Mouse (Mus musculus) midbrain, embryonic 13.5 days (tissue): Measurements from ENCODE around the gene Olfr13. TPM values are rescaled to one million over a fixed set of nuclear protein-coding genes. Genes with fewer than 3 reads are reported as not detected.
"Not testable (repeated sequence)": the region's sequence is repeated elsewhere in the genome, so short reads cannot be mapped to it uniquely, and the experiment has no call there.

Experiments used
- ATAC-seq: fragments of 200-750 bp; cut with Nextera tagmentation; 2 replicates; pipeline ENCODE4 v1.8.0; 2017; ENCODE audit warnings: mild to moderate bottlenecking, moderate TSS enrichment, moderate library complexity
- H3K27ac ChIP-seq: fragments of 300-500 bp; sonication (generic); 2 replicates; pipeline ENCODE4 v1.5.1; 2015; ENCODE audit warnings: inconsistent platforms, mild to moderate bottlenecking, moderate library complexity
- H3K27me3 ChIP-seq: fragments of 300-500 bp; sonication (generic); 2 replicates; pipeline ENCODE4 v1.6.1; 2015; ENCODE audit warnings: mild to moderate bottlenecking, inconsistent platforms
- H3K36me3 ChIP-seq: fragments of 300-500 bp; sonication (generic); 2 replicates; pipeline ENCODE4 v1.6.1; 2015; ENCODE audit warnings: mild to moderate bottlenecking, inconsistent platforms
- H3K4me1 ChIP-seq: fragments of 300-500 bp; sonication (generic); replicated peaks from 2 replicates; pipeline ENCODE4 v1.6.1; 2015; ENCODE audit warnings: inconsistent platforms
- H3K4me2 ChIP-seq: fragments of 300-500 bp; sonication (generic); replicated peaks from 2 replicates; pipeline ENCODE4 v1.6.1; 2015; ENCODE audit warnings: moderate library complexity, mild to moderate bottlenecking, inconsistent platforms
- H3K4me3 ChIP-seq: fragments of 300-500 bp; sonication (generic); replicated peaks from 2 replicates; pipeline ENCODE4 v1.5.1; 2015; ENCODE audit warnings: mild to moderate bottlenecking, inconsistent platforms
- H3K9ac ChIP-seq: fragments of 300-500 bp; sonication (generic); replicated peaks from 2 replicates; pipeline ENCODE4 v1.6.1; 2015; ENCODE audit warnings: mild to moderate bottlenecking, inconsistent platforms
- H3K9me3 ChIP-seq: fragments of 300-500 bp; sonication (generic); 2 replicates; pipeline ENCODE4 v1.6.1; 2016; ENCODE audit warnings: mild to moderate bottlenecking, inconsistent platforms
- WGBS: fragments of 180-500 bp; shearing (Covaris S2); methylation state at CpG from one replicate; pipeline ENCODE4 v1.1.7; 2015; 5-methylcytosine and 5-hydroxymethylcytosine counted together
- polyA plus RNA-seq: library from polyadenylated mRNA; unstranded; fragments of >200 nt; fragmentation: Nextera tagmentation; extraction: Ambion mirVana; gene quantifications from 2 replicates; pipeline ENCODE4 v1.2.1, GENCODE M21; 2015

The Olfr13 gene
- not detected in 2 replicates for polyA plus RNA-seq

DNA sequence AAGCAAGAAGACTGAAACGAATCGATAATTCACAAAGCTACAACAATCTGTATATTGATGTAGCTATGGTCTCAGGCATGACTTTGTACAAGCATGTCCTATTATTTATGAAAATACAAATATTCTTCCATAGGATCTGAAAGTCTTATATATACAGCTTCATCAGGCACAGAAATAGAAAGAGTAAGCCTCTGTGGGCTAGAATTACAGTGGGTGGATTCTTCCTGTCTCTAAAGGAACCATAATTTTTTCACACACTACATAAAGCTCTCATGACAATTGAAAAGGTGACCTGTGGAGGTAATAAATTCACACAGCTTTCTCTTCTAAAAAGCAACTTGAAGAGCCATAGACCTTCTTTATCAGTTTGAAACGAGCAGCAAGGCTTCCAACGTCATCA is at the start of gene Olfr13:
Gene Olfr13 (plus strand): TSS at position 301 of the 400 bp plus-strand sequence.
- Histone ChIP-seq H3K4me1 (no peaks in the 10 kb centered on the region), H3K9ac (no peak within 1 kb of the TSS), H3K27ac (no peak within 1 kb of the TSS), H3K36me3 (no peaks in the 10 kb centered on the region), H3K9me3 (no peaks in the 10 kb centered on the region), H3K4me3 (no peak within 1 kb of the TSS), H3K27me3 (no peaks in the 10 kb centered on the region), H3K4me2 (no peak within 1 kb of the TSS)
- ATAC-seq = no peak
- 79% methylated on average over 4 of the region's 4 CpGs for WGBS

DNA sequence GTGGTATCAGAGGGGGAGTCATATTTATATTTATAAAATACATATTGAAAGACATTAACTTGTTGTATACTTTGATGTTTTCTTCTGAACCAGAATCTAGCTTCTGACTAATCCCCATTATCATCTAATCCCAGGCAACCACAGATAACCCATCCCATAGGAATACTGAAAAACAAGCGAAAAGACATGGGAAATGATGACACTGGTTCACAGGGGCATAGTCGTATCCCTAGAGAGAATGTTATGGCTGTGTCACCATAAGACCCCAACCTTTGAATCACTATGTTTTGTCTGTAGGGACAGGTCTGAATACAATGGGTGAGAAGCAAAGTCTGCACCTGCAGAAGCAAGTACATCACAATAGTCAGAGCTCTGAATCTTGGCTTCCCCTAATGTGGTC is 25.7 kb upstream of the Olfr13 start, which contains the start of gene Olfr237-ps1:
Gene Olfr237-ps1 (plus strand): TSS at position 301 of the 400 bp plus-strand sequence.
- WGBS = 87% methylated on average over 2 of the region's 2 CpGs
- not testable (repeated sequence) for ATAC-seq

DNA sequence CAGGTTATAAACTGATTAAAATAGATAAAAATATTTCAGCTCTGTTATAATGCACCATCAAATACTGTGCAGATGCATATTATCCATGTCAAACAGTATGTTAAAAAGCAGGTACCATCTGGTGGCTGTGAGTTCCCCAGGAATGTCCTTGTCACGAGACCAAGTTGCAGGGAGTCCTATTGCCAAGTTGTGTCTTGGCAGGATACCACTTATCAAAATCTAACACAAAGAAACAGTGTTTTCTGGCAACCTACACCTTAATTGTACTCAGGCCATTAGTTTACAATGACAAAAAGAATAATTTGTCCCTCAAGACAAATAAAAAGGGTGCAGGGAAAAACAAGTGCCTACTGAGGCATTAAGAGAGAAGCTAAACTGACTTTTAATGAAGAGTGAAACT is 12.4 kb upstream of the Olfr13 start:
- Histone ChIP-seq H3K4me3 (no peak overlapping the region), H3K9ac (no peak overlapping the region), H3K36me3 (no peaks in the 10 kb centered on the region), H3K9me3 (no peaks in the 10 kb centered on the region), H3K4me1 (no peaks in the 10 kb centered on the region), H3K27ac (no peak overlapping the region), H3K27me3 (no peaks in the 10 kb centered on the region), H3K4me2 (no peak overlapping the region)
- WGBS = 68% methylated on average over 1 of the region's 1 CpGs
- no peak for ATAC-seq

More for the DNA sequence above, 25.7 kb upstream of the Olfr13 start, which contains the start of gene Olfr237-ps1:
- not testable (repeated sequence) for H3K27me3 ChIP-seq, H3K4me1 ChIP-seq, H3K4me3 ChIP-seq, H3K36me3 ChIP-seq, H3K9ac ChIP-seq, H3K9me3 ChIP-seq, H3K27ac ChIP-seq, H3K4me2 ChIP-seq

DNA sequence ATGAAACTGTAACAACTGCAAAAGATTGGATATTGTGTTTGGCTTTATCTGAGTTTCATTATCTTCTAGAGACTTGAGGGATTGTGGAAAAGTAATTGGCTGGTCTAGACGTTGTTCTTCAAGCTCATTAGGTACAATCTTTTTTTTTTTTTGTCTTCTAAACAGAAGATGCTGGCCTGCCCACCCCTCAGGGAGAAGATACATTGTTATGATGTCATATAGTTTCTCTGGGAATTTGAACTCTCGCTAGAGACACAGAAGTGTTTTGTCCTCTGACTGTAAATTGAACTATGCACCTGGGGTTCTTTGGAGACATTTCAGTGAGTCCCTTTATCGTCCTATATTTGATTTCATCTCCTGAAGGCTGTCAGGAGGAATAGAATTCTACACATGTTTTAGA is 9.0 kb upstream of the Olfr13 start, which contains the start of gene Olfr437:
Gene Olfr437 (plus strand): TSS at position 301 of the 400 bp plus-strand sequence.
- H3K27ac ChIP-seq = no peak within 1 kb of the TSS
- no peaks in the 10 kb centered on the region for H3K36me3 ChIP-seq
- no peaks in the 10 kb centered on the region for H3K4me1 ChIP-seq
- H3K9ac ChIP-seq = no peak within 1 kb of the TSS
- H3K9me3 ChIP-seq = no peaks in the 10 kb centered on the region
- ATAC-seq = no peak
- H3K4me2 ChIP-seq = no peak within 1 kb of the TSS
- H3K4me3 ChIP-seq = no peak within 1 kb of the TSS
- H3K27me3 ChIP-seq = no peaks in the 10 kb centered on the region
- 76% methylated on average over 3 of the region's 3 CpGs for WGBS

DNA sequence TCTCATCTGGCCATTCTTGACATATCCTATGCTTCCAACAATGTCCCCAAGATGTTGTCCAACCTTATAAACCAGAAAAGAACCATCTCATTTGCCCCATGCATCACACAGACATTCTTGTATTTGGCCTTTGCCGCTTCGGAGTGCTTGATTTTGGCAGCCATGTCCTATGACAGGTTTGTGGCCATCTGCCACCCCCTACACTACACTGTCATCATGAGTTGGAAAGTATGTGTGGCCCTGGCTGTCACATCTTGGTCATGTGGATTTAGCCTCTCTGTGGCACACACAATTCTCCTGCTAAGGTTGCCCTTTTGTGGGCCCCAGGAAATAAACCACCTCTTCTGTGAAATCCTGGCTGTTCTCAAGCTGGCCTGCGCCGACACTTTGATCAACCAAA is 4.7 kb upstream of the Olfr13 start:
- 95% methylated on average over 4 of the region's 4 CpGs for WGBS
- H3K36me3 ChIP-seq = no peaks in the 10 kb centered on the region
- H3K9ac ChIP-seq = no peak overlapping the region
- H3K4me2 ChIP-seq = no peak overlapping the region
- no peak for ATAC-seq
- no peaks in the 10 kb centered on the region for H3K27me3 ChIP-seq
- H3K4me3 ChIP-seq = no peak overlapping the region
- no peaks in the 10 kb centered on the region for H3K4me1 ChIP-seq
- H3K9me3 ChIP-seq = no peaks in the 10 kb centered on the region
- H3K27ac ChIP-seq = no peak overlapping the region

DNA sequence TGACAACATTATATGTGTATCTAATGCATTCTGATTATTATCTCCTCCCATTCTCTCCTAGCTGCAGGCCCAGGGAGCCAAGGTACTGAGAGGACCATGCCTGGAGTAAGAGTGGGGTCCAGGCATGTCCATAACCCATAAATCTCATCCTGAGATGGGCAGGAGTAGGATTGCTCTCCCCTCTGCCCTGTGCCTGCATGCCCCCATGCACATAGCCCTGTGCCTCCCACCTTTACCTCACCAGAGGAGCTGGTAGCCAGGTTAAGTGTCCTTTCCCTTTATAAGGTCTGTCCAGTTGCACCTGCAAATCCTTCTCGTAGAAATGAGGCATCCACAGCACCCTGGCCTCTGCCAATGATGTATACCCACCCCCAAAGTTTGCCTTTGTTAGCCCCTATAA is 6.2 kb downstream of the Olfr13 start:
- WGBS = 76% methylated on average over 1 of the region's 1 CpGs
- Histone ChIP-seq H3K36me3 (no peaks in the 10 kb centered on the region), H3K4me1 (peaks cover 11% of the 10 kb centered on the region; the same call in 1 of the 2 replicates), H3K9me3 (no peaks in the 10 kb centered on the region), H3K4me3 (no peak overlapping the region), H3K9ac (no peak overlapping the region), H3K27me3 (no peaks in the 10 kb centered on the region), H3K27ac (peak overlapping the region; percentile 26; the same call in 1 of the 2 replicates), H3K4me2 (no peak overlapping the region)
- ATAC-seq = peak; percentile 70

DNA sequence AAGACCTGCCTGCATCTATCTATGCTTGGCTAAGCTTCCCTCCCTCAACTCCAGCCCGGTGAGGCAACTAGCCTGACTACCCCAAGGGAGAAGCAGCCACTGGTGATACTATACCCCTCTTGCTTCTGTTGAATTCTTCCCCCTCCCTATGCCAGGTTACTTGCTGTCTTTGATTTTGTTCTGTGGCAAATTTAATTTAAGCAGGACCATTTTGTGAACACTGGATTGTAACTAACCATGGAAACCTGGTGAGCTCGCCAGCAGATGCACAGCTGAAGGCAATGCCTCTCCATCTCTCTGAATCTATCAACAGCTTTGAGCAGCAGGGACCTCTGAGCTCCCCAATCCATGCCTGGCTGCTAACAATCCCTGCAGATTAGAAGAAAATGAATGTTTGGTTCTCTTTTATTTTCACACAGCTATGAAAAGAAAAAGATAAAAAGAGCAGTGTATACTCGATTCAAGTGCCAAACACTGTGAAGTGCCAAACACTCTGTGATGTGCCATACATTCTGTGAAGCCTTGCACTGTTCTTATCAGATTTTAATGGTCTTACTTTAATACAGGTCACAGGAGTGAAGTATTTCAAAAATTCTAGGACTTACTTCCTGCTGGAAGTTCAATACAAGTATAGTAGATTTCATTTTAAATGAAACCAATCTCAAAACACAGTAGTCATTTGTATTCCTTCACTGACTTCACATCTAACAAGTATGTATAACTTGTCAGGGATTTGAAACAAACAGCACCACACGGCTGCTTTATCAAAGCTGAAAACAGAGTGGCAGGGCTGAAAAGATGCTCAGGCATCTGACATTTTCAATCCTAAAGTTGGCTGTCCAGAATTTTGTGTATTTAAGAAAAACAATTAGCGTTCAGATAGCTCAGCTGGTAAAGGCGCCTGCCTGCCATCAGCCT is 6.9 kb downstream of the Olfr13 start:
- Histone ChIP-seq H3K4me1 (peaks cover 11% of the 10 kb centered on the region; the same call in 1 of the 2 replicates), H3K4me2 (no peak overlapping the region), H3K27ac (peak overlapping the region; percentile 26; the same call in 1 of the 2 replicates), H3K9me3 (no peaks in the 10 kb centered on the region), H3K27me3 (no peaks in the 10 kb centered on the region), H3K9ac (no peak overlapping the region), H3K36me3 (no peaks in the 10 kb centered on the region), H3K4me3 (no peak overlapping the region)
- peak; percentile 84 for ATAC-seq
- 52% methylated on average over 6 of the region's 6 CpGs for WGBS

DNA sequence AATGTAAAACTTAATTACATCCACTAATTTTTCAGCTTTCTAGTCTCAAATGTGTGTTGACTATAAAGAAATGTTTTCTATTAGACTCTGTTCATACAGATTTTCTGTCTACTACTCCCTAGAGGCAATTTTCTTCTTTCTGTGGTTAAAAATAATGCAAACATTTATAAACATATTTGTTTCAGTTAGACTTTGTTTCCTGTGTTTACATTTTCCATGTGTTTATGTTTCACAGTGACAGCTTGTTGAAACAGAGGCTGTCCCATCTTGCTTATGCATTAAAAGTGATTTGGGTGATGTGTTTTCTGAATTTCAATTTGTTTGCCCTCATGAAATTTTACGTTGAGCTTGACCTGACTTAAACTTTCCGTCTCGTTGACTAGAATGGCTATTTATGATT is 19.0 kb downstream of the Olfr13 start:
- Histone ChIP-seq H3K9me3 (no peaks in the 10 kb centered on the region), H3K27me3 (no peaks in the 10 kb centered on the region), H3K4me2 (no peak overlapping the region), H3K36me3 (no peaks in the 10 kb centered on the region), H3K4me1 (no peaks in the 10 kb centered on the region), H3K27ac (no peak overlapping the region), H3K9ac (no peak overlapping the region), H3K4me3 (no peak overlapping the region)
- 87% methylated on average over 3 of the region's 3 CpGs for WGBS
- no peak for ATAC-seq

DNA sequence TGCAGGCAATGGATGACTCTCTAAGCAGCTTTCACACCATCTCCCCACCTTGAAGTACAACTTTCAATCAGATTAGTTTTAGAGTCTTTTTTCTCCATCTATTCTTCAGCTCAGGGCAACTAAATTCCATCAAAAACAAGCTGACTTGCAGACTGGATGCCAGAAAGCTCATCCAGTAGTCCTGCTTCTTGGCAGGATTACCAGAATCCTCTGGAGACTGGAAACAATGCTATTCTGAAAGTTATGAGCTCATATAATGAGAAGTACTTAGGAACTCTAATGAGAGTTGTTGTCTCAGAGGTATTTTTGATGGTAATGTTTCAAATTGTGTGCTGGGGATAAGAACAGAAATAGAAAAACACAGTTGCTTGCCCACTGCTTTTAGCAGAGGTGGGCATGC is 24.8 kb downstream of the Olfr13 start, which contains the start of gene Olfr435:
Gene Olfr435 (plus strand): TSS at position 366 of the 400 bp plus-strand sequence.
- Histone ChIP-seq H3K4me3 (no peak within 1 kb of the TSS), H3K27me3 (no peaks in the 10 kb centered on the region), H3K9me3 (no peaks in the 10 kb centered on the region), H3K27ac (no peak within 1 kb of the TSS), H3K9ac (no peak within 1 kb of the TSS), H3K4me1 (no peaks in the 10 kb centered on the region), H3K36me3 (no peaks in the 10 kb centered on the region), H3K4me2 (no peak within 1 kb of the TSS)
- ATAC-seq = no peak

DNA sequence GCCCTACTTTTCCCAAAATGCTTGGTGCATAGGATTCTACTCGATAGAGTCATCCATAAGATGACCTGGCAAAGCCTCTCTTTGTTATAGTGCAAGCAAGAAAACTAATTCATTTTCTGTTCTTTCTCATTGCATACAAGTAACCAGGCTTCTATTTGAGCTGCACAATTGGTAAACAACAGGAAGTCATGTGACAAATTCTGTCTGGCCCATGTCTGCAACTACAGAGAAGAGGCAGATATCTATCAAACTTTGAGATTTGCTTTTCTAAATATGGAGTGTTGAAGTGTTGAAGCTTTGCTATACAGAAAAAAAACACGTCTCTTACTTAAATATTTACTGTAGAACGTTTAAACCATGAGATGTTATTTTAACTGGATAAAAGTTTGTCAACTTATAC is 26.2 kb downstream of the Olfr13 start:
- H3K27me3 ChIP-seq = no peaks in the 10 kb centered on the region
- ATAC-seq = no peak
- H3K9ac ChIP-seq = no peak overlapping the region
- no peak overlapping the region for H3K4me3 ChIP-seq
- H3K9me3 ChIP-seq = no peaks in the 10 kb centered on the region
- H3K36me3 ChIP-seq = no peaks in the 10 kb centered on the region
- H3K4me2 ChIP-seq = no peak overlapping the region
- no peaks in the 10 kb centered on the region for H3K4me1 ChIP-seq
- H3K27ac ChIP-seq = no peak overlapping the region
- 89% methylated on average over 3 of the region's 3 CpGs for WGBS

DNA sequence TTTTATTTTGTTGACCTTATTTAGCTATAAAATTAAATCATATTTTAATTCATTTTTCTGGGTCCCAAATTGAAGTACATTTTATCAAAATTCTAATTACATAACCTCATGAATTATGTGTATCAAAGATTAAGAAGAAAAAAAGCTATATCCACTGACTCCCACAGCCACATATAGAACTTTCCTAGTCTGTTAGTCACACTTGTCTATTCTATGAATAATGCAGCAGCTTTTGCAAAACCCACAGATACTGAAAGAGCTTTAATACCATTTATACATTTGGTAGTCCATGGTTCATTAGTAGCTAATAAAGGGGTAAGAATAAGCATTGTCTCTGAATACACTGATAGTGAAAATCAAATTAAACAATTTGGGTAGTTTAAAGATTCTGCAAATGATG is 30.8 kb downstream of the Olfr13 start:
- no peak for ATAC-seq
- Histone ChIP-seq H3K4me2 (no peak overlapping the region), H3K27ac (no peak overlapping the region), H3K4me1 (no peaks in the 10 kb centered on the region), H3K4me3 (no peak overlapping the region), H3K36me3 (no peaks in the 10 kb centered on the region), H3K9ac (no peak overlapping the region), H3K27me3 (no peaks in the 10 kb centered on the region), H3K9me3 (no peaks in the 10 kb centered on the region)

DNA sequence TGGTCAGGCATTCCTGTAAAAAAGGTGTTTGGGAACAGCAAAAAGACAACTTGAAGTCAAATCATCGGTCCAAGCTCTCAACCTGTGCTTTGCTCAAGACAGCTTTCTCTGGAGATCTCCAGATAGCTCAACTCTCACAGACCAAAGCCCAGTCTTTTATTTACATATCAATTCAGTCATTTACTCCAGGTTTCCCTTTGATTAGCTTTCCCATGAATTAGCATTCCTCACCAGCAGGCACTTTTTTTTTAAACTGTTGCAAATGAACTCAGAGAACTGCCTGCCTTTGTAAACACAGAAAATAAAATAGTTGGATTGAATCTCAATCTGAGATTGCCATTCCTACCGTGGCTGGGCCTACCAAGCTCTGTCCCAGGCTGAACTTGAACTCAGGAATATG is 33.4 kb downstream of the Olfr13 start:
- H3K36me3 ChIP-seq = no peaks in the 10 kb centered on the region
- no peak overlapping the region for H3K4me3 ChIP-seq
- no peak overlapping the region for H3K4me2 ChIP-seq
- H3K27ac ChIP-seq = no peak overlapping the region
- no peaks in the 10 kb centered on the region for H3K27me3 ChIP-seq
- no peaks in the 10 kb centered on the region for H3K4me1 ChIP-seq
- ATAC-seq = no peak
- WGBS = 39% methylated on average over 2 of the region's 2 CpGs
- no peak overlapping the region for H3K9ac ChIP-seq
- no peaks in the 10 kb centered on the region for H3K9me3 ChIP-seq
